In genomic region chr6:51469715-51470310, GRCm38 (mm10) we compare ENCODE assay signal across 8 mouse cellular contexts. TPM values are rescaled to one million over a fixed set of nuclear protein-coding genes. Genes with fewer than 3 reads are reported as not detected.
DNase-seq lines count a peak whose midpoint lies in the region; ATAC-seq and TF ChIP-seq lines count a peak whose summit lies in the region.

Gene Hnrnpa2b1 (minus strand): TSS chr6:51469894.

- peak; percentile 100 for DNase-seq in CD8-positive naive resting alpha-beta T cell, adult 2 months (ENCODE audit: low read depth in 2 of 2, low spot score in 2 of 2)
- DNase-seq in c-Kit-positive CD71-negative TER-119-negative erythroid progenitor cells, embryonic 14.5 days (ENCODE audit: low read depth) = peak; percentile 99
- DNase-seq in forebrain, embryonic 10.5 days (ENCODE audit: extremely low spot score, low spot score) = peak; percentile 98
- DNase-seq in kidney, postnatal 25 days = peak; percentile 97 to 98
- peak; percentile 98 for DNase-seq in liver, embryonic 14.5 days (ENCODE audit: low read depth in 3 of 3, low spot score in 3 of 3)
- peak; percentile 99 for DNase-seq in neural tube, embryonic 11.5 days (ENCODE audit: low spot score)
- DNase-seq in stomach, postnatal 0 days (ENCODE audit: low spot score) = peak; percentile 98

- no peaks in the 10 kb centered on the region for H3K27me3 ChIP-seq in forebrain, embryonic 10.5 days (ENCODE audit: poor library complexity, severe bottlenecking)
- no peaks in the 10 kb centered on the region for H3K27me3 ChIP-seq in heart, embryonic 15.5 days
- no peaks in the 10 kb centered on the region for H3K27me3 ChIP-seq in liver, embryonic 14.5 days (ENCODE audit: control insufficient read depth, insufficient read depth, low read length)
- no peaks in the 10 kb centered on the region for H3K27me3 ChIP-seq in neural tube, embryonic 11.5 days (ENCODE audit: control insufficient read depth, insufficient read depth, low read length)
- H3K27me3 ChIP-seq in stomach, postnatal 0 days (ENCODE audit: control insufficient read depth, insufficient read depth, low read length) = no peaks in the 10 kb centered on the region

- no peak for TF ChIP-seq CTCF in liver, embryonic 14.5 days (IDR thresholded peaks at IDR 0.05; ENCODE audit: low read depth)
- no peak for TF ChIP-seq CTCF in stomach, postnatal 0 days (IDR thresholded peaks at IDR 0.05; ENCODE audit: low read depth)

- peak; percentile 88 for ATAC-seq in heart, embryonic 15.5 days (replicated peaks; ENCODE audit: insufficient number of reproducible peaks, insufficient read depth, low FRiP score, low read depth)
- ATAC-seq in liver, embryonic 14.5 days (ENCODE audit: insufficient read depth) = peak; percentile 89
- ATAC-seq in neural tube, embryonic 11.5 days (ENCODE audit: insufficient read depth, low FRiP score, low TSS enrichment) = peak; percentile 89
- ATAC-seq in stomach, postnatal 0 days (ENCODE audit: low FRiP score, low TSS enrichment) = peak; percentile 95

- H3K4me1 ChIP-seq in forebrain, embryonic 10.5 days = peaks cover 47% of the 10 kb centered on the region
- H3K4me1 ChIP-seq in heart, embryonic 15.5 days (replicated peaks) = peaks cover 35% of the 10 kb centered on the region
- H3K4me1 ChIP-seq in liver, embryonic 14.5 days (replicated peaks; ENCODE audit: control insufficient read depth in 2 of 2, insufficient read depth in 2 of 2, low read length in 1 of 2) = peaks cover 12 to 18% of the 10 kb centered on the region in 2 experiments
- H3K4me1 ChIP-seq in neural tube, embryonic 11.5 days (ENCODE audit: control insufficient read depth, insufficient read depth, low read length) = peaks cover 20% of the 10 kb centered on the region
- 0 out of 2 replicates have a peak, but pooled peaks cover 2% of the 10 kb centered on the region for H3K4me1 ChIP-seq in stomach, postnatal 0 days (replicated peaks; ENCODE audit: control insufficient read depth, insufficient read depth)

- H3K36me3 ChIP-seq in forebrain, embryonic 10.5 days (replicated peaks) = peaks cover 67% of the 10 kb centered on the region
- peaks cover 40% of the 10 kb centered on the region for H3K36me3 ChIP-seq in heart, embryonic 15.5 days
- peaks cover 54% of the 10 kb centered on the region for H3K36me3 ChIP-seq in liver, embryonic 14.5 days (replicated peaks; ENCODE audit: control insufficient read depth, insufficient read depth, low read depth)
- H3K36me3 ChIP-seq in neural tube, embryonic 11.5 days (ENCODE audit: control insufficient read depth, insufficient read depth, low read length) = 0 out of 2 replicates have a peak, but pooled peaks cover 9% of the 10 kb centered on the region
- H3K36me3 ChIP-seq in stomach, postnatal 0 days (ENCODE audit: control insufficient read depth, insufficient read depth, low read length) = peaks cover 9% of the 10 kb centered on the region

- H3K9me3 ChIP-seq in forebrain, embryonic 10.5 days = no peaks in the 10 kb centered on the region
- H3K9me3 ChIP-seq in heart, embryonic 15.5 days (replicated peaks) = no peaks in the 10 kb centered on the region
- H3K9me3 ChIP-seq in liver, embryonic 14.5 days (ENCODE audit: control insufficient read depth, low read length) = no peaks in the 10 kb centered on the region
- H3K9me3 ChIP-seq in neural tube, embryonic 11.5 days (ENCODE audit: control insufficient read depth, low read length) = no peaks in the 10 kb centered on the region
- H3K9me3 ChIP-seq in stomach, postnatal 0 days (ENCODE audit: control insufficient read depth, low read length) = no peaks in the 10 kb centered on the region

- peak; percentile 91 for TF ChIP-seq EP300 in liver, embryonic 14.5 days (IDR thresholded peaks at IDR 0.05; ENCODE audit: low read depth)
- TF ChIP-seq EP300 in stomach, postnatal 0 days (optimal IDR thresholded peaks at IDR 0.05) = peak; percentile 73

- H3K4me3 ChIP-seq in forebrain, embryonic 10.5 days = peak within 1 kb of the TSS; percentile 96
- peak within 1 kb of the TSS; percentile 68 for H3K4me3 ChIP-seq in heart, embryonic 15.5 days
- peak within 1 kb of the TSS; percentile 85 to 100 for H3K4me3 ChIP-seq in liver, embryonic 14.5 days (ENCODE audit: insufficient read depth in 1 of 2, low read depth in 2 of 2, low read length in 2 of 2)
- H3K4me3 ChIP-seq in neural tube, embryonic 11.5 days (ENCODE audit: low read depth, low read length) = peak within 1 kb of the TSS; percentile 99
- peak within 1 kb of the TSS; percentile 99 for H3K4me3 ChIP-seq in stomach, postnatal 0 days (ENCODE audit: low read depth, low read length)

- WGBS in forebrain, embryonic 10.5 days = under 1% methylated on average over 63 of the region's 63 CpGs
- under 1% methylated on average over 63 of the region's 63 CpGs for WGBS in heart, embryonic 15.5 days
- WGBS in liver, embryonic 14.5 days (ENCODE audit: insufficient replicate concordance) = under 1% methylated on average over 63 of the region's 63 CpGs
- WGBS in neural tube, embryonic 11.5 days = under 1% methylated on average over 63 of the region's 63 CpGs
- under 1% methylated on average over 63 of the region's 63 CpGs for WGBS in stomach, postnatal 0 days

- peak within 1 kb of the TSS; percentile 100 for H3K27ac ChIP-seq in forebrain, embryonic 10.5 days
- peak within 1 kb of the TSS; percentile 100 for H3K27ac ChIP-seq in heart, embryonic 15.5 days
- H3K27ac ChIP-seq in liver, embryonic 14.5 days = peak within 1 kb of the TSS; percentile 97
- H3K27ac ChIP-seq in neural tube, embryonic 11.5 days (ENCODE audit: low read depth, low read length) = peak within 1 kb of the TSS; percentile 100
- H3K27ac ChIP-seq in stomach, postnatal 0 days (replicated peaks) = peak within 1 kb of the TSS; percentile 99

- H3K9ac ChIP-seq in heart, embryonic 15.5 days = peak within 1 kb of the TSS; percentile 97
- peak within 1 kb of the TSS; percentile 100 for H3K9ac ChIP-seq in liver, embryonic 14.5 days (replicated peaks)
- H3K9ac ChIP-seq in neural tube, embryonic 11.5 days (ENCODE audit: low read length) = peak within 1 kb of the TSS; percentile 100
- peak within 1 kb of the TSS; percentile 100 for H3K9ac ChIP-seq in stomach, postnatal 0 days (ENCODE audit: low read length)

- peak within 1 kb of the TSS; percentile 60 for H3K4me2 ChIP-seq in heart, embryonic 15.5 days
- peak within 1 kb of the TSS; percentile 85 for H3K4me2 ChIP-seq in liver, embryonic 14.5 days (ENCODE audit: low read depth)
- H3K4me2 ChIP-seq in neural tube, embryonic 11.5 days (ENCODE audit: low read depth) = peak within 1 kb of the TSS; percentile 55
- peak within 1 kb of the TSS; percentile 64 for H3K4me2 ChIP-seq in stomach, postnatal 0 days (replicated peaks; ENCODE audit: low read depth)

RNA-seq across cellular contexts. Expression of gene Hnrnpa2b1, which starts in this region (rescaled TPM):
- 2,609 and 2,780 TPM in 2 replicates for polyA plus RNA-seq in forebrain, embryonic 10.5 days (2016; fragmentation: Nextera tagmentation; extraction: Ambion mirVana)
- polyA plus RNA-seq in heart, embryonic 15.5 days (2015; fragmentation: Nextera tagmentation; extraction: Ambion mirVana) = 1,124 and 1,142 TPM in 2 replicates
- polyA plus RNA-seq in liver, embryonic 14.5 days (2012; rRNA removed) = 353 and 684 TPM in 2 replicates
- 462 and 503 TPM in 2 replicates for polyA plus RNA-seq in liver, embryonic 14.5 days (2014; fragmentation: Nextera tagmentation; extraction: Ambion mirVana)
- 1,446 and 1,608 TPM in 2 replicates for polyA plus RNA-seq in neural tube, embryonic 11.5 days (2014; fragmentation: Nextera tagmentation; extraction: Ambion mirVana)
- 525 and 543 TPM in 2 replicates for polyA plus RNA-seq in stomach, postnatal 0 days (2015; fragmentation: Nextera tagmentation; extraction: Ambion mirVana)

Comparison
In these comparisons a context has a peak if more than half of its experiments do, and no peak if none do; other contexts are left out.
1. Peak in every context shown above with its lines: DNase-seq, ATAC-seq, H3K4me3 ChIP-seq and H3K27ac ChIP-seq.